Mouse (Mus musculus) liver, postnatal 0 days (tissue): ENCODE results near the gene Tshz2. TPM values are rescaled to one million over a fixed set of nuclear protein-coding genes. Genes with fewer than 3 reads are reported as not detected.
"Not testable (repeated sequence)": the region's sequence is repeated elsewhere in the genome, so short reads cannot be mapped to it uniquely, and the experiment has no call there.

Experiments
- ATAC-seq: fragments of 200-750 bp; cut with Nextera tagmentation; 2 replicates; pipeline ENCODE4 v1.8.0; 2017; ENCODE audit warnings: mild to moderate bottlenecking, moderate library complexity
- DNase-seq: peaks from one replicate; pipeline ENCODE4 v3.0.0-alpha.2; 2016
- H3K27ac ChIP-seq: fragments of 300-500 bp; sonication (generic); 2 replicates; pipeline ENCODE4 v1.5.1; 2014; ENCODE audit warnings: antibody characterized with exemption, moderate library complexity, mild to moderate bottlenecking, low read depth
- H3K27me3 ChIP-seq: fragments of 300-500 bp; sonication (generic); 2 replicates; pipeline ENCODE4 v1.6.1; 2014; ENCODE audit warnings: low read length, control low read depth, mixed read lengths; ENCODE audit not compliant: insufficient read depth
- H3K36me3 ChIP-seq: fragments of 300-500 bp; sonication (generic); replicated peaks from 2 replicates; pipeline ENCODE4 v1.6.1; 2014; ENCODE audit warnings: mild to moderate bottlenecking, control low read depth, low read length, moderate library complexity, mixed read lengths; ENCODE audit not compliant: insufficient read depth
- H3K4me1 ChIP-seq: fragments of 300-500 bp; sonication (generic); 2 replicates; pipeline ENCODE4 v1.6.1; 2014; ENCODE audit warnings: antibody characterized with exemption, mild to moderate bottlenecking, control low read depth; ENCODE audit not compliant: insufficient read depth
- H3K4me2 ChIP-seq: fragments of 300-500 bp; sonication (generic); 2 replicates; pipeline ENCODE4 v1.6.1; 2014; ENCODE audit warnings: low read depth, mild to moderate bottlenecking, low read length, moderate library complexity, mixed read lengths
- H3K4me3 ChIP-seq: fragments of 300-500 bp; sonication (generic); 2 replicates; pipeline ENCODE4 v1.5.1; 2014; ENCODE audit warnings: low read depth, low read length
- H3K9ac ChIP-seq: fragments of 300-500 bp; sonication (generic); replicated peaks from 2 replicates; pipeline ENCODE4 v1.6.1; 2014; ENCODE audit warnings: mild to moderate bottlenecking, moderate library complexity
- H3K9me3 ChIP-seq: fragments of 300-500 bp; sonication (generic); 2 replicates; pipeline ENCODE4 v1.6.1; 2016; ENCODE audit warnings: mild to moderate bottlenecking, control low read depth, low read length, mixed read lengths
- CTCF ChIP-seq: sonication (generic); IDR thresholded peaks from 2 replicates; pipeline ENCODE4 v1.5.1; 2016; ENCODE audit warnings: antibody characterized with exemption, low read depth
- EP300 ChIP-seq: IDR thresholded peaks from 2 replicates; pipeline ENCODE4 v1.6.1; 2016; ENCODE audit warnings: antibody characterized with exemption, low read depth, mild to moderate bottlenecking
- WGBS: fragments of 180-500 bp; shearing (Covaris S2); extraction: QIAGEN DNeasy Blood & Tissue Kit; methylation state at CpG from one replicate; pipeline ENCODE4 v1.1.7; 2014; ENCODE audit not compliant: insufficient replicate concordance; 5-methylcytosine and 5-hydroxymethylcytosine counted together
- polyA plus RNA-seq: library from polyadenylated mRNA; unstranded; fragments of >200 nt; fragmentation: Nextera tagmentation; extraction: Ambion mirVana; gene quantifications from 2 replicates; pipeline ENCODE4 v1.2.1, GENCODE M21; 2015

Tshz2 gene
- polyA plus RNA-seq, 1 experiment from 2014 or later = 1.5 TPM

GRCm38 (mm10) chr2:169849541-169849940 lies 216.7 kb downstream of the Tshz2 start:
- WGBS = 74% methylated on average over 3 of the region's 3 CpGs

DNA sequence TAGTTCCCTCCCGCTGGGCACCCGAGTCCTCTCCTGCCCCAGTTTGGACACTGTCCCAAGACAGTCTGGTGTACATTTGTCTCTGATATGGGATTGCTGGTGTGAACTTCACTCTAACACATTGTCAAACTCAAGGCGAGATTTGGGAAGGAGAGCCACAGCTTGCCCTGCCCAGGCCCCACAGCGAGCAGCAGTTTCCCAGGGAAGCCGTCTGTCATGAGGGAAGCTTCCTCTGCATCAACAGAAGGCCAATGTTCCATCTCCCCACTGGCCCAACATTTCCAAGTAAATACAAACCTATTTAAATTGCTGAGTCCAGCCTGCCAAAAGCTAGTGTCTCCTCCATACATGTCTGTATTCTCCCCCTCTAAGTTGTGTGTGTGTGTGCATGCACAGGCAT lies 218.8 kb downstream of the Tshz2 start:
- H3K27me3 ChIP-seq = no peaks in the 10 kb centered on the region
- no peak overlapping the region for H3K4me3 ChIP-seq
- H3K4me2 ChIP-seq = no peak overlapping the region
- H3K4me1 ChIP-seq = no peaks in the 10 kb centered on the region
- DNase-seq (no peak), ATAC-seq (no peak)
- no peaks in the 10 kb centered on the region for H3K9me3 ChIP-seq
- no peaks in the 10 kb centered on the region for H3K36me3 ChIP-seq
- no peak overlapping the region for H3K27ac ChIP-seq
- 77% methylated on average over 5 of the region's 5 CpGs for WGBS
- no peak for TF ChIP-seq CTCF
- TF ChIP-seq EP300 = no peak
- H3K9ac ChIP-seq = no peak overlapping the region

More at GRCm38 (mm10) chr2:169849541-169849940, 216.7 kb downstream of the Tshz2 start:
- no peak overlapping the region for H3K4me2 ChIP-seq
- TF ChIP-seq EP300 (no peak), CTCF (no peak)
- DNase-seq (no peak), ATAC-seq (no peak)
- no peak overlapping the region for H3K9ac ChIP-seq
- H3K27me3 ChIP-seq = no peaks in the 10 kb centered on the region
- no peaks in the 10 kb centered on the region for H3K9me3 ChIP-seq
- no peak overlapping the region for H3K27ac ChIP-seq
- H3K4me3 ChIP-seq = no peak overlapping the region
- no peaks in the 10 kb centered on the region for H3K4me1 ChIP-seq
- H3K36me3 ChIP-seq = no peaks in the 10 kb centered on the region

DNA sequence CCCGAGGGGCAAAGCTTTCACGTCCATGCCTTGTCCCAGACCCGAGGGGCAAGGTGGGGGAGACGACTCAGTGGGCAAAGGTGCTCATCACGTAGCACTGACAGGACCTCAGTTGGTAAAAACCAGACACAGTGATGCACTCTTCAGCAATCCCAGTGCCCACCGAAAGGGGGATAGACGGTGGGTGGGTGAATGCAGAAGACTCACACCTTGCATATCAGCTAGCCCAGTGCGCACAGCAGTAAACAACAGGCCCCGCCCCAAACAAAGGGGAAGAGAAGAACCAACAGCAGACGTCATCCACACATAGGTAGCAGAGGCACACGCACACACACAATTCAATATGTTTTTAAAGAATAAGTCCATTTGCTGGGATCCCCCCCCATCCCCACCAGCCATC lies 221.7 kb downstream of the Tshz2 start:
- Histone ChIP-seq H3K4me1 (no peaks in the 10 kb centered on the region), H3K27ac (no peak overlapping the region), H3K9ac (no peak overlapping the region), H3K27me3 (no peaks in the 10 kb centered on the region), H3K9me3 (no peaks in the 10 kb centered on the region), H3K4me3 (no peak overlapping the region), H3K36me3 (no peaks in the 10 kb centered on the region), H3K4me2 (no peak overlapping the region)
- 73% methylated on average over 11 of the region's 11 CpGs for WGBS
- DNase-seq (no peak), ATAC-seq (no peak)
- TF ChIP-seq CTCF (no peak), EP300 (no peak)

DNA sequence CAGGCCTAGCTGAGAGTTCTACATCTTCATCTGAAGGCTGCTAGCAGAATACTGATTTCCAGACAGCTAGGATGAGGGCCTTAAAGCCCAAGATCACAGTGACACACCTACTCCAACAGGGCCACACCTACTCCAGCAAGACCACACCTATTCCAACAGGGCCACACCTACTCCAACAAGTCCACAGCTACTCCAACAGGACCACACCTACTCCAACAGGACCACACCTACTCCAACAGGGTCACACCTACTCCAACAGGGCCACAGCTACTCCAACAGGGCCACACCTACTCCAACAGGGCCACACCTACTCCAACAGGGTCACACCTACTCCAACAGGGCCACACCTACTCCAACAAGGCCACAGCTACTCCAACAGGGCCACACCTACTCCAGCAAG lies 224.2 kb downstream of the Tshz2 start:
- H3K27me3 ChIP-seq, H3K9ac ChIP-seq, H3K4me1 ChIP-seq, DNase-seq, H3K4me3 ChIP-seq, H3K27ac ChIP-seq, ATAC-seq, H3K9me3 ChIP-seq, H3K36me3 ChIP-seq, H3K4me2 ChIP-seq: not testable (repeated sequence)

DNA sequence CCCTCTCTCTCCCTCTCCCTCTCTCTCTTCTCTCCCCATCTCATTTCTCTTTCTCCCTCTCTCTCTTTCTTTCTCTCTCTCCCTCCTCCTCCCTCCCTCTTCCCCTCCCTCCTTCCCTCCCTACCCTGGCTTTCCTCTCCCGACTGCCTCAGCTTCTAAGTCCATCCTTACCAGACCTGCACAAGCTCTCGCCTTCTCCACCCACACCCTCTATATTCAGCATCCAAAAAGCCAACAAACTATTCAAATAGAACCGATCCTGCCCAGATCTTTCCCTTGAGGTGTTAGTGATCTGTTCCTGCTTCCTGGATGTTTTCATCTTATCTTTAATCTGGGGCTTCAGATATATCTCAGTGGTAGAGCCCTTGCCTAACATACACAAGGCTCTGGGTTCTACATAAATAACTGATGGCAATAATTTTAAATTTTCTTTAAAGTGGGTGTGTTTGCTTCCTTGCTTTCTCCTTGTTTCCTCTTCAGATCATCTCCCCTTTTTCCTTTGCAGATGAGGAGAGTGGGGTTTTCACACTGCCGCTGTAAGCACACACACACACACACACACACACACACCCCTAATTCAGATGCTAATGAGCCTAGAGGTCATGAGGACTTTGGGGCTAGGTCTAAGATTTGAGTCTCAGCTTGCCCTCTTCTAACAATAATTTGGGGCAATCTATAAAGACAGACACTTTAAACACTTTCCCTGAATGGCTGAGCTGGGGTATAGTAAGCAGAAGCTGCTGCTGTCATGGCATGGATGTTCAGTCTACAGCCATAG lies 226.5 kb downstream of the Tshz2 start:
- H3K36me3 ChIP-seq = no peaks in the 10 kb centered on the region
- DNase-seq (no peak), ATAC-seq (no peak)
- no peak for TF ChIP-seq CTCF
- no peak for TF ChIP-seq EP300
- no peaks in the 10 kb centered on the region for H3K27me3 ChIP-seq
- H3K4me1 ChIP-seq = no peaks in the 10 kb centered on the region
- H3K9me3 ChIP-seq = no peaks in the 10 kb centered on the region
- no peak overlapping the region for H3K4me3 ChIP-seq
- WGBS = 61% methylated on average over 4 of the region's 4 CpGs
- no peak overlapping the region for H3K27ac ChIP-seq
- H3K4me2 ChIP-seq = no peak overlapping the region
- H3K9ac ChIP-seq = no peak overlapping the region

GRCm38 (mm10) chr2:169860895-169861294 lies 228.1 kb downstream of the Tshz2 start:
- Histone ChIP-seq H3K9ac (no peak overlapping the region), H3K4me3 (no peak overlapping the region), H3K27ac (no peak overlapping the region), H3K4me1 (no peaks in the 10 kb centered on the region), H3K9me3 (no peaks in the 10 kb centered on the region), H3K36me3 (no peaks in the 10 kb centered on the region), H3K27me3 (no peaks in the 10 kb centered on the region), H3K4me2 (no peak overlapping the region)
- TF ChIP-seq CTCF (no peak), EP300 (no peak)
- ATAC-seq (no peak), DNase-seq (no peak)
- 48% methylated on average over 5 of the region's 5 CpGs for WGBS
